Mouse (Mus musculus) kidney, adult 2 months (tissue): Measurements from ENCODE around the gene Cpeb4. TPM values are rescaled to one million over a fixed set of nuclear protein-coding genes. Genes with fewer than 3 reads are reported as not detected.

Source experiments
- DNase-seq: peaks from one replicate; pipeline ENCODE4 v3.0.0; 2021
- H3K27ac ChIP-seq: fragments of 200-500 bp; 2 replicates; pipeline ENCODE4 v1.5.1; 2012; ENCODE audit warnings: low read depth, low read length, control low read depth, inconsistent platforms; ENCODE audit not compliant: insufficient read depth
- H3K27me3 ChIP-seq: fragments of 200-500 bp; replicated peaks from 2 replicates; pipeline ENCODE4 v1.6.1; 2012; ENCODE audit warnings: mild to moderate bottlenecking, moderate library complexity, low read length, inconsistent platforms; ENCODE audit not compliant: control insufficient read depth, insufficient read depth
- H3K36me3 ChIP-seq: fragments of 200-500 bp; 2 replicates; pipeline ENCODE4 v1.6.1; 2012; ENCODE audit warnings: mild to moderate bottlenecking, moderate library complexity, low read length, inconsistent platforms; ENCODE audit not compliant: control insufficient read depth, insufficient read depth
- H3K4me1 ChIP-seq: fragments of 200-500 bp; 2 replicates; pipeline ENCODE4 v1.6.1; 2011; ENCODE audit warnings: low read length; ENCODE audit not compliant: control insufficient read depth, insufficient read depth
- H3K4me3 ChIP-seq: fragments of 200-500 bp; 2 replicates; pipeline ENCODE4 v1.5.1; 2011; ENCODE audit warnings: mild to moderate bottlenecking, low read depth, low read length, control low read depth; ENCODE audit not compliant: insufficient read depth
- CTCF ChIP-seq: fragments of 200-500 bp; conservative IDR thresholded peaks from 2 replicates; pipeline ENCODE4 v1.5.1; 2011; ENCODE audit warnings: low read depth, mild to moderate bottlenecking, control low read depth, low read length, moderate library complexity, mixed read lengths; ENCODE audit not compliant: insufficient read depth, insufficient read length
- POLR2A ChIP-seq: fragments of 200-500 bp; IDR thresholded peaks from one replicate; pipeline ENCODE4 v1.6.1; 2011; ENCODE audit warnings: low read depth, low read length, control low read depth
- WGBS: fragments of 180-500 bp; shearing (Covaris S2); methylation state at CpG from one replicate; pipeline ENCODE4 v1.1.7; 2018; 5-methylcytosine and 5-hydroxymethylcytosine counted together
- polyA plus RNA-seq: library from polyadenylated mRNA; depleted of rRNA; stranded (reverse); fragments of >200 nt; gene quantifications from 2 replicates; pipeline ENCODE4 v1.2.3, GENCODE M21; 2012

Cpeb4 gene
- polyA plus RNA-seq, 1 experiment = 30.0 TPM

- Histone ChIP-seq H3K27me3 (no peaks in the 10 kb centered on the region), H3K4me3 (peak overlapping the region; percentile 38), H3K36me3 (no peaks in the 10 kb centered on the region), H3K4me1 (peaks cover 3% of the 10 kb centered on the region; the same call in 1 of the 2 replicates), H3K27ac (no peak overlapping the region)
- TF ChIP-seq POLR2A = no peak
- peak; percentile 36 for TF ChIP-seq CTCF
- WGBS = 2% methylated on average over 17 of the region's 17 CpGs
- DNase-seq = peak; percentile 78
These were observed 77.3 kb downstream of the Cpeb4 start for GRCm38 (mm10) chr11:31949331-31949785.

GRCm38 (mm10) chr11:31960071-31960470 lies 88.1 kb downstream of the Cpeb4 start:
- Histone ChIP-seq H3K36me3 (no peaks in the 10 kb centered on the region), H3K27me3 (no peaks in the 10 kb centered on the region), H3K27ac (no peak overlapping the region), H3K4me3 (no peak overlapping the region), H3K4me1 (no peaks in the 10 kb centered on the region)
- DNase-seq = no peak
- TF ChIP-seq CTCF = no peak
- no peak for TF ChIP-seq POLR2A

GRCm38 (mm10) chr11:31963993-31964392 lies 92.0 kb downstream of the Cpeb4 start:
- TF ChIP-seq POLR2A (no peak), CTCF (no peak)
- Histone ChIP-seq H3K4me3 (no peak overlapping the region), H3K4me1 (no peaks in the 10 kb centered on the region), H3K27me3 (no peaks in the 10 kb centered on the region), H3K27ac (no peak overlapping the region), H3K36me3 (no peaks in the 10 kb centered on the region)
- no peak for DNase-seq
- 91% methylated on average over 1 of the region's 1 CpGs for WGBS

GRCm38 (mm10) chr11:31965256-31966134 lies 93.5 kb downstream of the Cpeb4 start, which contains the start of gene 4930524B15Rik:
4930524B15Rik (plus strand) TSS chr11:31965592.
- DNase-seq = peak; percentile 10
- H3K4me3 ChIP-seq = no peak within 1 kb of the TSS; the same call in 1 of the 2 replicates
- no peaks in the 10 kb centered on the region for H3K4me1 ChIP-seq
- H3K36me3 ChIP-seq = no peaks in the 10 kb centered on the region
- 43% methylated on average over 49 of the region's 49 CpGs for WGBS
- H3K27me3 ChIP-seq = no peaks in the 10 kb centered on the region
- TF ChIP-seq POLR2A (no peak), CTCF (no peak)
- no peak within 1 kb of the TSS for H3K27ac ChIP-seq

- Histone ChIP-seq H3K27me3 (no peaks in the 10 kb centered on the region), H3K4me3 (no peak overlapping the region), H3K36me3 (no peaks in the 10 kb centered on the region), H3K27ac (no peak overlapping the region), H3K4me1 (no peaks in the 10 kb centered on the region; the same call in 1 of the 2 replicates)
- WGBS = 73% methylated on average over 4 of the region's 4 CpGs
- no peak for TF ChIP-seq POLR2A
- no peak for TF ChIP-seq CTCF
- no peak for DNase-seq
These were observed 102.1 kb downstream of the Cpeb4 start for GRCm38 (mm10) chr11:31974132-31974531.

GRCm38 (mm10) chr11:31974826-31975225 lies 102.8 kb downstream of the Cpeb4 start:
- no peak for DNase-seq
- no peaks in the 10 kb centered on the region for H3K36me3 ChIP-seq
- WGBS = 58% methylated on average over 8 of the region's 8 CpGs
- no peaks in the 10 kb centered on the region for H3K27me3 ChIP-seq
- no peaks in the 10 kb centered on the region; the same call in 1 of the 2 replicates for H3K4me1 ChIP-seq
- H3K27ac ChIP-seq = no peak overlapping the region
- H3K4me3 ChIP-seq = no peak overlapping the region
- no peak for TF ChIP-seq POLR2A
- TF ChIP-seq CTCF = no peak

GRCm38 (mm10) chr11:31975678-31976077 lies 103.7 kb downstream of the Cpeb4 start:
- no peak for TF ChIP-seq POLR2A
- Histone ChIP-seq H3K36me3 (no peaks in the 10 kb centered on the region), H3K4me1 (no peaks in the 10 kb centered on the region; the same call in 1 of the 2 replicates), H3K27ac (no peak overlapping the region), H3K27me3 (no peaks in the 10 kb centered on the region), H3K4me3 (no peak overlapping the region)
- no peak for DNase-seq
- 64% methylated on average over 5 of the region's 5 CpGs for WGBS
